Mouse (Mus musculus) frontal cortex, postnatal 14 days (tissue): Measurements from ENCODE around the gene Pigp.

Experiments used
- DNase-seq, 2 experiments: peaks; one replicate each; pipeline ENCODE4 v3.0.0; 2022; ENCODE audit warnings: low spot score in 2 of 2

Pigp gene

GRCm38 (mm10) chr16:94371301-94371931 is at the start of gene Pigp:
Gene Pigp, minus strand, starts transcription at chr16:94371842.
- no peak for DNase-seq

DNA sequence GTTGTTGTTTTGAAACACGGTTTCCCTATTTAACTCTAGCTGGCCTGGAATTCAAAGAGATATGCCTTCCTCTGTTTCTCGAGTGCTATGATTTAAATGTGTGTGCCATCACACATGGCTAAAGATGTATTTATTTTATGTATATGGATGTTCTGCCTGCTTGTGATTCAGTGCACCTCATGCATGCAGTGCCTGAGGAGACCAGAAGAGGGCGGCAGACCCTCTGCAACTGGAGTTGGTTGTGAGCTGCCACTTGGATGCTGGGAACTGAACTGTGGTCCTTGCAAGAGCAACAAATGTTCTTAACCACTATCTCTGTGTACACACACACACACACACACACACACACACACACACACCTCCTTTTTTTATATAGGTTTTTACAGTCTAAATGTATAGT is 48.9 kb upstream of the Pigp start:
- no peak for DNase-seq

DNA sequence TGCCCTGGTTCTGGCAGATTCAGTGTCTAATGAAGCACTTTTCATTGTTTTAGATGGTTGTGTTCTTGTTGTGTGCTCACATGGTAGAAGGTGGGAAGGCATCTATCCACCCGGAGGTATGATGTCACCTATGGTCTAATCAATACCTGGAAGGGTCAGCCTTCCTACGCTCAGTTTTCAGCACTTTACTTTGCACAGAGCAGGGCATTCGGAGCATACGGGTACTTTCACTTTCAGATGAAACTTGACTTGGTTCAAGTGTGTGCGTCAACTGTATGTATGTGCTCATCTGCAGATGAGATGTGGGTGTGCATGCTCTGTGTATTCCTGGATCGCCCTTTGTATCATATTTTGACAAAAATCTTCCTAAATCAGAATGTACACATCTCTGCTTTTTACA is 42.5 kb upstream of the Pigp start:
- DNase-seq, result no peak

- no peak for DNase-seq
Measured at GRCm38 (mm10) chr16:94412760-94413159, 41.1 kb upstream of the Pigp start.

- no peak for DNase-seq
Measured at GRCm38 (mm10) chr16:94412198-94412597, 40.6 kb upstream of the Pigp start.

DNA sequence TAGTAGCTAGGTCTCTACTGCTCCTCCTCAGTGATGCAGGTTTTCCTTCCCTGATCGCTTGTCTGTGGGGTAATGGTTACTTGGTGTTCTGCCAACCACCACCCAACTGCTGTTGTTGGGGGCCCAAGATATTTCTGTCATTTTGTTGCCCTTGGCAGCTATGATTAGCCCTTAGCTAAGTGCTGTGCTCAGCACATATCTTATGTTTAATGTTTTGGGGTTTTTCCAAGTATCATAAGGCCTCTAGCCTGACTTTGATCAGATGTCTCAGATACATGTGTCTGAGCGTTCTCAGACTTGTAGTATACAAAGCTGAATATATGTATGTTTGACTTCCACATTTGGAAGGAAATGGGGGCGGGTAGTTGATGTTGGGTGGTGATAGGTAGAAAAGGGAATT is 39.6 kb upstream of the Pigp start:
- no peak for DNase-seq

DNA sequence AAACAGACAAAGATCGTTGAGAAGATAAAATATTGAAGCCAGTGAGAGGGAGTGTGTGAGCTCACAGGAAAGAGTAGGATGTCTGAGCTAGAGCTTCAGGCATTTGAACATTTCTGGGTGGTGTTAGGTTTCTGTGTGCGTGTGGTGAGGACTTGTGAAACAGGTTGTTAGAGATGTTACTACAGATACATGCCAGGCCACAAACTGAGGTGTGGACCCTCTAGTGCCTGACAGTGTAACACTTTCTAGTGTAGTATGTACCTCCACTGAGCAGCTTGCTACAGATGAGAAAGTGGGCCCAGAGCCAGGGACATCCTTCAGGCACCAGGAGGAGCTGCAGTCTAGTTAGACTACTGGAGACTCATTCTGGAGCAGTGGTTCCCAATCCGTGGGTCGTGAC is 30.5 kb upstream of the Pigp start:
- DNase-seq, result no peak

DNA sequence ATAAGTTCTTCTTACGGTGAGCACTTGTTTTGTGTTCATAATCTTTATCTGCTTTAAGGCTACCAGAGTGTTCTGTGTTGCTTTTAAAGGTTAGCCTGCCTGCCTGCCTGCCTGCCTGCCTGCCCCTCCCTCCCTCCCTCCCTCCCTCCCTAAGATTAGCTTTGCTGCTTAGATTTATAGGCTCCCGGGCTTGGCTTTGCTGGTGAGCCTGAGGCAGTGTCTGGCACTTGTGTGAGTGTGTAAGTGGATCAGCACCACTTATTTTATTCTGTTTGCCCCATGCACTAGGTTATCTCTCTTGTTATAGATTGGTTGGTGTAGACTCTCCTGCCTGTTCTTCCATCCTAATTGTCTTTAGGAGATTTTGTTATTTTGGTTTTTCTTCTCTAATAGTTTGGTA is 30.0 kb upstream of the Pigp start:
- no peak for DNase-seq

- DNase-seq, result no peak
Measured at GRCm38 (mm10) chr16:94399141-94399540, 27.5 kb upstream of the Pigp start.

GRCm38 (mm10) chr16:94396641-94397040 is 25.0 kb upstream of the Pigp start:
- no peak for DNase-seq

GRCm38 (mm10) chr16:94395051-94395450 is 23.4 kb upstream of the Pigp start:
- DNase-seq, result no peak

- no peak for DNase-seq
Measured at GRCm38 (mm10) chr16:94392299-94392698, 20.7 kb upstream of the Pigp start.

DNA sequence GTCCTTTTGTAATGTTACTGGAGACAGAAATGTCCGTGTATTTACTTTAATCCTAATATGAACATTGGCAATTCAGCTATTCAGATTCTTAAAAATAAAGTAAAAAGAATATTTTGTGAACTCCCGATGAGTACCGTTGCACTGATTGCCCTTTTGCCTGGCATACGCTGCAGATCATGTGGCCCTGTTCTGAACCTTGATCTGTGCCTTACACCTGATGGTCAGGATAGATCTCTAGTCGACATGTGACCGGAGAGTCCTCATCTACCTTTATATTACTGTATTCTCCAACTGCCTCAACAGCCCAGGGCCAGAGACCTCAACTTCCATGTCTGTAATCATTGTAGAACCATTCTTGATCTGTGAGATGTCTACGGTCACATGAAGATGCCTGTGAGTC is 16.0 kb upstream of the Pigp start:
- DNase-seq, result no peak

DNA sequence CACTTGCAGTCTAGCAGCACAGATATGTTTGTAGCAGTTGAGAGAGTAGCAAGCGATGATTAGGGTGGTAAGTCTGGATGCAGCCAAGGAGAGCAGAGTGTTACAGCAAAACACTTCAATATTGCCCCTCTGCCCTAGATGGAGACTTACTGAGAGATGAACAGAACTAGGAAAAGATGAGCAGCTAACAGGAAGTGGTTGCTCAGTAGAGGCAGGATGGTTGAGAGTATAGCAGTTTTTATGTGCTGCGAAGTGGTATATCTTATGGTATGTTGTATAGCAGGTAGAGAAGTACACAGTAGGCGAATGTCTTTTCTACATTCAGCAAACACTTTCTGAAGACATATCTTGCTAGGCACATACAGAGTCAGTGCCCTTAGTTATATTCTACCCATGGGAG is 11.6 kb upstream of the Pigp start:
- no peak for DNase-seq

DNA sequence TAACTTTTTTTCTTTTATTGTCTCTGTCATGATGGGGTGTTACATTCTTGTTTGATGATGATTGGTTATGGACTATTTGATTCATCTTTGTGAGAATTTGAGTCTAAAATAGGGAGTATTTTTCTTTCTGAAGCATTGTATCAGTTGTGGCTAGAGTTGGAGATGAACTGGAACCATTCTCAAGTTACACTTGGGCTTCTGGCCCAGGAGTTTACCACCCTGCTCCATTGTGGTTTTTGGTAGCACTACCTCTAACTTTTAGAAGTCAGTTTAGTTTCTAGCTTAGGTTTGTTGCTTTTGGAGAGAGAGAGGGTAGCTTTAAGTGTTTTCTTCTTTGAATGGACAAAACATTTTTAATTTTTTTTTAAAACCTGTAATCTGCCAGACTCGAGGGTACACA is 7.7 kb upstream of the Pigp start:
- no peak for DNase-seq

- DNase-seq, result peak; percentile 66 to 69
Measured at GRCm38 (mm10) chr16:94370915-94371300, 734 bp downstream of the Pigp start.

DNA sequence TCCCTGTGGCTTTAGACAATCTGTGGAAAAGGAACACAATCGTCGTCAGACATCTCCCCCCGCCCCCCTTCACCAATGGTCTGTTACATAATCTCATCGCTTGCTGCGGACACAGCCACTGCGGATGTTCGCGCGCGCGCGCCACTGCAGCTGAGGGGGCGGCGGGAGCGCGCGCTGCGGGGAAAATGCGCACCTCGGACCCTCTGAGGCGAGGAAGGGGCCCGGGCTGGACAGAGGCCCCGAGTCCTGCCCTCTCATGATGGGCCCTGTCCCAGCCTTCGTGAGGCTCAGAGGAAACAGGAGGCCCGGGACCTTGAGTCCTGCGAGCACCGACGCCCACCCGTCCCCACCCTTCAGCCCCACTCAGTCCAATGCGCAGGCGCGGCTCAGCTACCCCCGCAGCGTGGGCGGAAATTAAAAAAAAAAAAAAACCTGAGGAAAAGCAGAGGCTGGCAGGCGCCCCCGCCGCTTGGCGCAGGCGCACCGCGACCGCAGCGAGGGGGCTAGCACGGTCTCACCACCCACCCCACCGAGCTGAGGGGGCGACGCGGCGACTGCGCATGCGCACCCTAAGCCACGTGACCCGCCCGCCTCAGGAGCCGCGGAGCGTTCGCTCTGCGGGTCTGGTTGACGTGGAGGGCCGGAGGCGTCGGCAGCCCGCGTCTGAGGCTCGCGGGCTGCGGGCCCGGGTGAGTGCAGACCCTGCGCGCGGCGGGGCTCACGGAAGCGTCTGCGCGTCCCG is 1.3 kb downstream of the Pigp start, which contains the start of gene Ttc3:
TSS of gene Ttc3 (plus strand) at position 446 of the 742 bp plus-strand sequence.
- DNase-seq, result peak; percentile 93 to 95

DNA sequence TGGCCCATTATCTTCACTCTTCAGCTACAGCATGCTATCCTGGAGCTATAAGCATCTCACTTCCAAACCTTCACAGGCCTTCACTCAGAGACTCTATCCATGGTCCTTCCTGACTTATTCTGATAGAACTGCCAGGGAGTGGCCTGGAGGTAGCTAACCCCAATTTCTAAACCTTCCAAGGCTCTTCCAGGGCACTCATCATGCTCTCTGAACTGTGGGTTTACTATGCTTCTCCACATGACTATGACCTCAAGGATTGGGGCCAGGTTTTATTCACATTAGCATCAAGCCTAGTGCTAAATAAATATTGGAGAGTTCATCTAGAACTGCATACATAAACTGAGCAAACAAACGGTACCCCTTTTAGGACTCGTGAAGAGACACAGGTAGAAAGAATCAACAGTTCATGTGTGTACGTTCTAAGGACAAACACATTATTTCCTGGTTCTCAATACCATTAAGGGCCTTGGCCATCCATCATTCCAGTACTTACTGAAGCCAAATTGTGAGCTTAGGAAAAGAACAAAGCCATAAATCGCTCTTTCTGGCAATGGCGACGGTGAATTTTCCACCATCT is 2.0 kb downstream of the Pigp start:
- no peak for DNase-seq

GRCm38 (mm10) chr16:94365435-94365834 is 6.2 kb downstream of the Pigp start:
- no peak for DNase-seq

DNA sequence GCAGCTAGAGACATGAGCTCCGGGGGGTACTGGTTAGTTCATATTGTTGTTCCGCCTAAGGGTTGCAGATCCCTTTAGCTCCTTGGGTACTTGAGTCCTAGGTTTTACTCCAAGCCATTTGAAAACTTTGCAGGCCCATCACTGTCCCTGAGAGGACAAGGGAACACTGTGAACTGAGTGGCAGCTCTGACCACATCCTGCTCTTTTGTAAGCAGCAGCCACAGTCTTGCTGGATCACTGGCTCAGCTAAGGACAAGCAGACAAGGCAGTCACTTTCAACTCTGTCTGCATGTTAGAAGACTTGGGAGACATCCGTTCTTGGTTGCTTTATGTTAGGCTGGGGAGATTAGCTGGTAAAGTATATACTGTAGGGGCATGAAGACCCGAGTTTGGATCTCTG is 7.8 kb downstream of the Pigp start:
- no peak for DNase-seq

GRCm38 (mm10) chr16:94362174-94362873 is 9.3 kb downstream of the Pigp start:
- peak; percentile 69 to 78 for DNase-seq

DNA sequence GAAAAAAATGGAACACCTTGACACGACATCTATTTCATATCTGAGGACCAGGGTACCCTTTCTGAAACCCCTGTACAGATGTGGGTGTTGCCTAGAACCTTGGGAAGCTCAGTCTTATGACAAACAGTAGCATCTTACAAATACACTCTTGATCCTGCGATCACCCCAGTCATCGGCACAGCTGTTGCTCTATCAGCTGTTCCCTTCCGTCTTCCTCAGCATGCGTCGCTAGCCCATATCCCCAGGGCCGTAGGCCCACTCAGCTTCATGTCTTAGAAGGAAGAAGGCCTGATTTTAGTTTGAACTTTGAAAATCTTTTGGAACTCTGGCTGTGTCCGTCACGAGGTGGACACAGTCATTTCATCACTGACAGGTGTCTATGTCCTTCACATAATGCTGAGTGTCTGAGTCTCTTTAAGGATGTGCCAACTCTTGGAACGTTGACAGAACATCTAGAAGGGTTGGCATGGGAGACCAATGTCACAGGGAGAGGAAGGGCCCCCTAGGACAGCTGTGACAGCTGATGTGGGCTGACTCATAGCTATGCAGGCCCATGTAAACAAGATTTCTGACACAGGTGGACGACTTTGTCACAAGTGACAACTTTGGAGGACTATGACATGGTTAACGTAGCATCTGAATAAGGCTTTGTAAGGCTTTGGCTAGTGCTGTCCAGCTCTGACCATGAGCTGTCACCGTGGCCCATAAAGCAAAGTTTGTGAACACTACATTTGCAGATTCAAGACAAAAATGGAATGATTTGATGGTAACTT is 10.9 kb downstream of the Pigp start:
- no peak for DNase-seq
